Mouse (Mus musculus) MEL-GATA-1-ER (cell line): ENCODE measurements around the gene Nup98.

ENCODE experiments used
- DNase-seq: peaks from one replicate; pipeline ENCODE4 v3.0.0-alpha.2; 2012; ENCODE audit warnings: low read depth; ENCODE audit errors: extremely low read depth

The Nup98 gene

GRCm38 (mm10) chr7:102233059-102233458 lies 23.1 kb upstream of the Nup98 start:
- no peak for DNase-seq

DNA sequence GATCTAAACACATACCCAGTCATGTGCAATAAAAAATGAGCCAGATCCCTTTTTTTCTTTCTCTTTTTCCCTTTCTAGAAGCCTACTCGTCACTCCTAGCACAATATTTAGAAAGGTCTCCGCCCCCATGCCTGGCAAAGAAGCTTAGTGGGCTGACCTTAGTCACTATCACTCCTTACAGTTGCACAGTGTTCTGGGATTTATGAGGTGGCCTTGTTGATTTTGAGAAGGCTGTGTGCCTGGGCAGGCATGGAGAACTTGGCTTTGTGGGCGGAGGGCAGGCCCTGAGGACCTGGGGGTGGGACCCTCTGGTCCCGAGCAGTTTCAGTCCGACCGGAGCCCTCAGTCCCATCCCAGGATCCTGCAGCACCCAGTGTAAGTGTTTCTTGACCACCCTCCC lies 19.8 kb upstream of the Nup98 start:
- DNase-seq, result no peak

- no peak for DNase-seq
These were observed 18.2 kb upstream of the Nup98 start for GRCm38 (mm10) chr7:102228049-102228670.

GRCm38 (mm10) chr7:102226051-102226450 lies 16.1 kb upstream of the Nup98 start:
- DNase-seq, result no peak

DNA sequence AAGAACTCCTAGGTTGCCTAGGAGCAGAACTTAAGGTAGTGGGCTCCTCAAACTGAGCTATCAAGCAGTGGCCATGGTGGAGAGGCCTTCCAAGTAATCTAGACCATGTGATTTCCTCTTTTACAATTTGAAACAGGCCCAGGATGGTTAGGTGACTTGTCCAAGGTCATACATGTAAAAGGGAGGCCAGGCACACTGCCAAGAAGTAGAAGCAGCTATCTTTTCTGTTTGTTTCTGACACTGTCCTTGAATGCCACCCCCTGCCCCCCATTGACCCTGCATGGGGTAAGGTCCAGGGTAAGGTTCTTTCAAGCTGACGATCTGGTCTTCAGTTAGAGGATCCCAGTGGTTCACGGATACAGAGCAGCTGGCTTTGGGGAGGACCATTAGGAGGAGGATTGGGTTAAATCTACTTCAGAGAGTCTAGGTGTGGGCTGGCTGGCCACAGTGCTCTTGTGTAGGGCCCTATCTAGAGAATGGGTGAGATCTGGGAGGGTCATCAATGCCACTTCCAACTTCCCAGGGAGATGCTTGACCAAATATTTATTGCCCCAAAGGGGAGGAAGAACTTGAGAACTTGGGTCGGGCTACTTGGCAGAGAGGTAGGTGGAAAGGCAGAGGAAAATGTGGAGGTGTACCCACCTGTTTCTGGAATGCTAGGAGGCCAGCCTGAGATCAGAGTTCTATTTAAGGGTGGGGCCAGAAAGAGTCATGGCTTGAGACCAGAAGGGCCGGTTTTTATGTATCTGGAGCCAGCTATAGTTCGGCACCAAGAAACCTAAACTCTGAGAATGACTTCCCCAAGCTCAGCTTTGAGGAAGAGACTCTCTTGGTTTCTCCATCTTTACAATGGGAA lies 14.1 kb upstream of the Nup98 start:
- no peak for DNase-seq

- no peak for DNase-seq
These were observed 13.0 kb upstream of the Nup98 start for GRCm38 (mm10) chr7:102222830-102223556.

- no peak for DNase-seq
These were observed 12.4 kb upstream of the Nup98 start for GRCm38 (mm10) chr7:102222336-102222735.

- DNase-seq, result no peak
These were observed 11.9 kb upstream of the Nup98 start for GRCm38 (mm10) chr7:102221899-102222298.

GRCm38 (mm10) chr7:102211071-102211470 lies 1.1 kb upstream of the Nup98 start:
- no peak for DNase-seq

DNA sequence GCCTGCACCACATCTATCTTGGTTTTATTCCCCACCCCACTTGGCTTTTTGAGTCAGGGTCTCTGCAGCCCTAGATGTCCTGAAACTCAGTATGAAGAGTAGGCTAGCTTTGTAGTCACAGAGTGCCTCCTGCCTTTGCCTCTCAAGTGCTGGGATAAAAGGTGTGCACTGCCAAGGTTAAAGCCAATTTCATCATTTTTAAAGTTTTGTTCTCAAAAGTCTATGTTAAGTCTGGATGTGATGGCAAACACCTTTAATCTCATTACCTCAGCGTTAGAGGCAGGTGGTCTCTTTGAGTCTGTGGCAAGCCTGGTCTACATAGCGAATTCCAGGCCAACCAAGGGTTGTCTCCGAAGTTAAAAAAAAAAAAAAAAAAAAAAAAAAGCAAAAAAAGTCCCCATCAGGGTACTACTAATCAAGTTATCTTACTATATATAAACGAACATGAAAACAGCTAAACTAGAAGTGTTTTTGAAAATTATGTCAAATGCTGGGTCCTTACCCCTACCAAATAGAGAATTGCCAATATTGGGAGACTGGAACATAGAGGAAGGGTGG lies 1.1 kb downstream of the Nup98 start:
- no peak for DNase-seq

DNA sequence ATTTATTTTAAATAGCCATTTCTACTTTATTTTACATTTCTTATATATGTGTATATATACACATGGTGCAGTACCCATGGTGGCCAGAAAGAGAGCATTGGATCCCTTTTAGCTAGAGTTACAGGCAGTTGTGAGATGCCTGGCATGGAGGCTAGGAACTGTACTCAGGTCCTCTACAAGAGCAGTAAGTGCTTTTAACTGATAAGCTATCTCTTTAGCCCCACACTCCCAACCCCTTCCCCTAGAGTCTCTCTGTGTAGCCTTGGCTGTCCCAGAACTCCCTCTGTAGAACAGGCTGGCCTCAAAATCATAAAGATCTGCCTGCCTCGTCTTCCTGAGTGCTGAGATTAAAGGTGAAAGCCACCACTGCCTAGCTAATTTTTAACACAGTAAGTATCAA lies 4.3 kb downstream of the Nup98 start:
- peak; percentile 77 for DNase-seq

DNA sequence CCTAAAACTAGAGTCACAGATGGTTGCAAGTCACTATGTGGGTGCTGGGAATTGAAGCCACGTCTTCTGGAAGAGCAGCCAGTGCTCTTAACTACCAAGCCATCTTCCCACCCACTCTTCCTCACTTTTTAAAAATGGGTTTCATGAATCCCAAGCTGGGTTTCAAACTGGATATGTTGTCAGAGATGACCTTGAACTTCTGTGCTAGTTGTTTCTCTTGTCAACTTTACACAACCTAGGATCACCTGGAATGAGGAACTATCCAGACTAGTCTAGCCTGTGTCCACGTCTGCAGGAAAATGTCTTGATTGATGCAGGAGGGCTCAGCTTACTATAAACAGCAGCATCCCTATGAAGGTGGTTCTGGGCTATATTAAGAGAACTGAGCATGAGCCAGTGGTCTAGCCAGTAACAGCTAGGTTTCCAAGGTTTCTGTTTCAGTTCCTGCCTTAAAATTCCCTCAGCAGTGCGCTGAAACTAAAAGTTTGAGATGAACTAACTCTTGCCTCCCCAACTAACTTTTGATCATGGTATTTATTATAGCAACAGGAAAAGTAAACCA lies 5.6 kb downstream of the Nup98 start:
- no peak for DNase-seq

- DNase-seq, result no peak
These were observed 8.8 kb downstream of the Nup98 start for GRCm38 (mm10) chr7:102200996-102201785.

DNA sequence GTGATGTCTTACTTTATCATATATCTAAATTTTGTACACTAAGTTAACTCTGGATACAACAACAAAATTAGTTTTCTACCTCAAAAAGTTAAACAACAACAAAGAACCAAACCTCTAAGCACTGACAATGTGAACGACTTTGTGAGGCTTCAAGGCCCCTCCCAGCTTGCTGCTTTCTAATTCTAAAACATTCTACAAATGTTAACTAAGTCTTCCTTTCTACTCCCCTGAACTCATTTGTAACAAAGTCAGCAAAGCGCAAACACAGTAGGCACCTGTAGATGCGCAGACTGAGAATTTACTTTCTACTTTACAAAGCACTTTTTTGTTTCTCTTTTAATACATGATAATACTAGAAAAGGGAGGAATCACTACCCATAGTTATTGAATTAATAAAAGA lies 9.4 kb downstream of the Nup98 start:
- no peak for DNase-seq

- no peak for DNase-seq
These were observed 17.6 kb downstream of the Nup98 start for GRCm38 (mm10) chr7:102192356-102192755.

GRCm38 (mm10) chr7:102183849-102184248 lies 26.1 kb downstream of the Nup98 start:
- no peak for DNase-seq

DNA sequence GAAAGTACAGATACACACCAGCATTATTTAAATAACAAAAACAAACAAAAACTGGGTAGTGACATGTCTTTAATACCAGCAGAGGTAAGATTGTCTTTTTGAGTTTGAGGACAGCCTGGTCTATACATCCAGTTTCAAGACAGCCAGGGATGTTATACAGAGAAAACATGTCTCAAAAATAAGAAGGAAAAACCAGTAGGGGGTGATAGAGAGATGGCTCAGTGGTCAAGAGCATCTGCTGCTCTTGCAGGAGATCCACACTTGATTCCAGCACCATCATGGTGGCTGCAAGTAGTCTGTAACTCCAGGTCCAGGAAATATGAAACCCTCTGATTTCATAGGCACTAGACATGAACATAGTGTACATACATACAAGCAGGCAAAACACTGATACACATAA lies 39.7 kb downstream of the Nup98 start:
- peak; percentile 20 for DNase-seq

- DNase-seq, result no peak
These were observed 56.3 kb downstream of the Nup98 start for GRCm38 (mm10) chr7:102153691-102154090.

DNA sequence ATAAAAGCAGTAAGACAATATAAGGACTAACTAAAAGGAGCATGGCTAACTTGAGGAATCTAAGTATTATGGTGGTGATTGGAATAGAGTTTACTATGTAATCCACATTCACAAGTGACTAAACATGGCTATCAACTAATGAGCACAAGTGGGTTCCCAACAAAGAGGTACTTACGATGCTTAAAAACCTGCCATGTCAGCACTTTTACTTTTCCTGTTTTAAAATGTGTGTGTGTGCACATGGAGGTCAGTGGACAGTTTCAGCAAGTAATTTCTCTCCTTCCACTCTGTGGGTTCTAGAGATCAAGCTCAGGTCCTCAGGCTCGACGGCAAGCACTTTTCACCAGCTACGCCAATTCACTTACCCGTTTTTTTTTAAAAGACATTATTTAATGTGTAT lies 72.1 kb downstream of the Nup98 start:
- no peak for DNase-seq

DNA sequence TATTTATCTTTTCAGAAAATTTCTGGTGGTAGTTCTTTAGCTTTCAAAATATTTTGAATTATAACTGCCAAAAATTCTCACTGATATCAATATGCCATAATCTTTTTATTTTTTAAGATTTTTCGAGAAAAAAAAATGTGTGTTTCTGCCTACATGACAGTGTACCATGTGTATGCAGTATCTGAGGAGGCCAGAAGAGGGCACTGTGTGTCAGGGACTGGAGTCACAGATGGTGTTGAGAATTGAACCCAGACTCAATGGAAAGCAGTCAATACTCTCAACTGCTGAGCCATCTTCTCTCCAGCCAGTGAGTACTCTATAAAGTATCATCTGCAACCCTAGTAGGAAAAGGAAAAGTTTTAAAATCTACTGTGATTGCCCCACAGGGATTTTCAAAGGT lies 72.5 kb downstream of the Nup98 start:
- peak; percentile 18 for DNase-seq

GRCm38 (mm10) chr7:102132395-102132794 lies 77.6 kb downstream of the Nup98 start:
- no peak for DNase-seq
